Mouse (Mus musculus): ENCODE results near the gene Hipk1.

DNA sequence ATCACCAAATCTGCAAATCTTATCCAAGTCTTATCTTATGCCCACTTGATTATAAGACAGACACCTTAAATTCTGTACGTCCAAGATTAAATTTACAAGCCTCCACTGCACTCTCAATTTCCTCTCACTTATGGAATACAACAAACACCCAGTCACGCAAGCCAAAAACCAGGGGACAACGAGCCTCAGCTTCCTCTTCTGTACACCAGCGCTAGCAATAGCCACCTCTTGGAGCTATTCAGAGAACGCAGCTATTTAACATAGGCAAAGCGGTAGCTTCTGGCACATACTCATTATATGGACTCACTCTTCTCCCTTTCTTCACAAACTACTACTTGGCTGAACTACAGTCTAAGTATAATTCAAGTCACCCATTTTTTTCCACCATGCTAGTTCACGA, 12.2 kb downstream of the Hipk1 start:
- TF ChIP-seq CTCF (IDR thresholded peaks at IDR 0.05) = no peak
- no peak for TF ChIP-seq EP300 (IDR thresholded peaks at IDR 0.05; ENCODE audit: insufficient read depth, low read depth, low read length)
- no peak for TF ChIP-seq POLR2A (IDR thresholded peaks at IDR 0.05; ENCODE audit: insufficient read depth, low read depth, low read length)

Measured in heart, adult 2 months (tissue).